Mouse (Mus musculus) brain, embryonic 14.5 days (tissue): ENCODE results near the gene 2410004B18Rik.

Source experiments
- CTCF ChIP-seq: fragments of 200-500 bp; IDR thresholded peaks from 2 replicates; pipeline ENCODE4 v1.5.1; 2012; ENCODE audit warnings: inconsistent platforms, mild to moderate bottlenecking, moderate library complexity, borderline replicate concordance; ENCODE audit not compliant: insufficient read depth, insufficient read length; ENCODE audit errors: extremely low read depth
- POLR2A ChIP-seq: fragments of 200-500 bp; IDR thresholded peaks from 2 replicates; pipeline ENCODE4 v1.6.1; 2012; ENCODE audit warnings: mild to moderate bottlenecking, inconsistent platforms, borderline replicate concordance; ENCODE audit not compliant: poor library complexity, insufficient read depth, insufficient read length, severe bottlenecking; ENCODE audit errors: extremely low read depth

DNA sequence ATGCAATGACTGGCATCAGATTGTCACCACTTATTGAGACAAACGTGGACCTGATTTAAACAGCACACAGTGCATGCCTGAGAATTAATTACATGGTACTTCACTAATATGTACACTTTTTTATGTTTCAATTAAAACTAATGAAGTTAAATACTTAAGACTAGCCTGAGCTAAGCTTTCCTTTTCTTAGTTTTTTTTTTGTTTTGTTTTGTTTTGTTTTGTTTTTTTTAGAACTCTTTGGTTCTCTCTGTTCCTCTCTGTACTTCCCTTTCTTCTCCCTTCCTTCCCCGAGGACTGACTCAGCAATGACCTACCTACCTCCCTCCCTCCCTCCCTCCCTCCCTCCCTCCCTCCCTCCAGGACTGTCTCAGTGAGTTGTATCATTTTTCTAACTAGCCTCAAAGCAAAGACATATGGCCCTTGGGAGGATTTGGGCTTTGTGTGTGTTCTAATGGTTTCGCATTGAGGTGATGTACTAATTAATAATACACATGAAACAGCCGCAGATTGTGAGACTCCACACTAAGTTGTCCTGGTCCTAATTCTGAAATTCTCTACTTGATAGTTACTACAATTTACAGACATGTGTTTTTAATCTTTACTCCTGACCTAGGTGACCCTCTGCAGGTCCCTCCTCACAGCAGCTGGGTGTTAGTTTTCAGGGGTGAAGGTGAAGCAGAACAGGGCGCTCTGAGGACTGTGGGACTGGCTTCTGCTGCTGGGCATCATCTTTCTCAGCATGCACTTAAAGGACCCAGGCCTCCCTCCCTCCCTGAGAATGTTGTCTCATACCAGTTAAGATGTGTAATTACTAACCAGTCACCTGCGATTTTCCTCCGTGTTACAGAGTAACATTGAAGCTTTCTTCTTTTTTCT lies 8.1 kb upstream of the 2410004B18Rik start:
- TF ChIP-seq CTCF (no peak), POLR2A (no peak)
